Mouse (Mus musculus): Measurements from ENCODE around the gene Prkcq.
"Not testable (repeated sequence)": the region's sequence is repeated elsewhere in the genome, so short reads cannot be mapped to it uniquely, and the experiment has no call there.

The Prkcq gene

GRCm38 (mm10) chr2:11344691-11345090, 172.8 kb downstream of the Prkcq start:
- DNase-seq (ENCODE audit: extremely low read depth, insufficient read length, low spot score), result no peak

GRCm38 (mm10) chr2:11346419-11346818, 174.5 kb downstream of the Prkcq start:
- not testable (repeated sequence) for DNase-seq (ENCODE audit: extremely low read depth, insufficient read length, low spot score)

- DNase-seq (ENCODE audit: extremely low read depth, insufficient read length, low spot score), result no peak
These were observed 175.9 kb downstream of the Prkcq start for GRCm38 (mm10) chr2:11347791-11348190.

Measured in 3134 (cell line).